Mouse (Mus musculus): ENCODE data around the gene Gemin7.

GRCm38 (mm10) chr7:19623433-19623832 is 46.0 kb upstream of the Gemin7 start:
- TF ChIP-seq CTCF (IDR thresholded peaks at IDR 0.05; ENCODE audit: low read depth, low read length): no peak
- no peak for TF ChIP-seq GATA1 (IDR thresholded peaks at IDR 0.05; ENCODE audit: borderline replicate concordance, low read length)
